Mouse (Mus musculus) heart, postnatal 0 days (tissue): ENCODE data around the gene Wars2. TPM values are rescaled to one million over a fixed set of nuclear protein-coding genes. Genes with fewer than 3 reads are reported as not detected.

Source experiments
- ATAC-seq: fragments of 200-750 bp; cut with Nextera tagmentation; 2 replicates; pipeline ENCODE4 v1.8.0; 2017; ENCODE audit warnings: low read depth, moderate number of reproducible peaks, moderate library complexity; ENCODE audit not compliant: insufficient read depth
- DNase-seq: peaks from one replicate; pipeline ENCODE4 v3.0.0-alpha.2; 2016; ENCODE audit warnings: low spot score
- H3K27ac ChIP-seq: fragments of 300-500 bp; sonication (generic); 2 replicates; pipeline ENCODE4 v1.5.1; 2014; ENCODE audit warnings: low read depth, mild to moderate bottlenecking
- H3K27me3 ChIP-seq: fragments of 300-500 bp; sonication (generic); 2 replicates; pipeline ENCODE4 v1.6.1; 2014; ENCODE audit warnings: low read length, mixed read lengths; ENCODE audit not compliant: control insufficient read depth, insufficient read depth
- H3K36me3 ChIP-seq: fragments of 300-500 bp; sonication (generic); replicated peaks from 2 replicates; pipeline ENCODE4 v1.6.1; 2014; ENCODE audit warnings: low read length, mixed read lengths; ENCODE audit not compliant: control insufficient read depth, insufficient read depth
- H3K4me1 ChIP-seq: fragments of 300-500 bp; sonication (generic); 2 replicates; pipeline ENCODE4 v1.6.1; 2014; ENCODE audit warnings: antibody characterized with exemption; ENCODE audit not compliant: control insufficient read depth, insufficient read depth
- H3K4me2 ChIP-seq: fragments of 300-500 bp; sonication (generic); 2 replicates; pipeline ENCODE4 v1.6.1; 2014; ENCODE audit warnings: low read depth, mild to moderate bottlenecking, low read length, moderate library complexity
- H3K4me3 ChIP-seq: fragments of 300-500 bp; sonication (generic); 2 replicates; pipeline ENCODE4 v1.5.1; 2014; ENCODE audit warnings: low read depth, low read length
- H3K9ac ChIP-seq: fragments of 300-500 bp; sonication (generic); replicated peaks from 2 replicates; pipeline ENCODE4 v1.6.1; 2014; ENCODE audit warnings: low read depth, low read length, mixed read lengths
- H3K9me3 ChIP-seq: fragments of 300-500 bp; sonication (generic); replicated peaks from 2 replicates; pipeline ENCODE4 v1.6.1; 2016; ENCODE audit warnings: low read length; ENCODE audit not compliant: control insufficient read depth
- CTCF ChIP-seq: IDR thresholded peaks from 2 replicates; pipeline ENCODE4 v1.5.1; 2016; ENCODE audit warnings: antibody characterized with exemption, control low read depth, low read depth
- EP300 ChIP-seq: IDR thresholded peaks from 2 replicates; pipeline ENCODE4 v1.6.1; 2016; ENCODE audit warnings: antibody characterized with exemption, low read depth
- WGBS: fragments of 180-500 bp; shearing (Covaris S2); extraction: QIAGEN DNeasy Blood & Tissue Kit; methylation state at CpG from one replicate; pipeline ENCODE4 v1.1.7; 2014; 5-methylcytosine and 5-hydroxymethylcytosine counted together
- polyA plus RNA-seq: library from polyadenylated mRNA; unstranded; fragments of >200 nt; fragmentation: Nextera tagmentation; extraction: Ambion mirVana; gene quantifications from 2 replicates; pipeline ENCODE4 v1.2.1, GENCODE M21; 2015
- total RNA-seq: library from RNA; depleted of rRNA; stranded (reverse); fragments of >200 nt; gene quantifications from 2 replicates; pipeline ENCODE4 v1.2.3, GENCODE M21; 2014; ENCODE audit warnings: low replicate concordance

The Wars2 gene
- total and polyA plus RNA-seq, 2 experiments from 2014 or later, result 6.0 to 6.5 TPM

- H3K9me3 ChIP-seq, result no peaks in the 10 kb centered on the region
- WGBS, result 35% methylated on average over 2 of the region's 2 CpGs
- no peak overlapping the region for H3K4me2 ChIP-seq
- H3K9ac ChIP-seq, result no peak overlapping the region
- no peaks in the 10 kb centered on the region for H3K4me1 ChIP-seq
- no peaks in the 10 kb centered on the region for H3K36me3 ChIP-seq
- DNase-seq (no peak), ATAC-seq (no peak)
- no peak overlapping the region for H3K27ac ChIP-seq
- no peaks in the 10 kb centered on the region for H3K27me3 ChIP-seq
- TF ChIP-seq CTCF (no peak), EP300 (no peak)
- H3K4me3 ChIP-seq, result no peak overlapping the region
Measured at GRCm38 (mm10) chr3:99120942-99121341, 19.9 kb upstream of the Wars2 start.

- TF ChIP-seq CTCF, result no peak
- TF ChIP-seq EP300, result no peak
- ATAC-seq (no peak), DNase-seq (no peak)
- H3K36me3 ChIP-seq, result no peaks in the 10 kb centered on the region
- no peak overlapping the region for H3K27ac ChIP-seq
- H3K9ac ChIP-seq, result no peak overlapping the region
- no peaks in the 10 kb centered on the region for H3K9me3 ChIP-seq
- H3K27me3 ChIP-seq, result no peaks in the 10 kb centered on the region
- H3K4me2 ChIP-seq, result no peak overlapping the region
- H3K4me3 ChIP-seq, result no peak overlapping the region
- H3K4me1 ChIP-seq, result no peaks in the 10 kb centered on the region
- WGBS, result 80% methylated on average over 1 of the region's 1 CpGs
Measured at GRCm38 (mm10) chr3:99130521-99130920, 10.3 kb upstream of the Wars2 start.

GRCm38 (mm10) chr3:99131973-99132372 is 8.9 kb upstream of the Wars2 start:
- no peak overlapping the region for H3K9ac ChIP-seq
- H3K9me3 ChIP-seq, result no peaks in the 10 kb centered on the region
- no peaks in the 10 kb centered on the region for H3K27me3 ChIP-seq
- no peak overlapping the region for H3K4me3 ChIP-seq
- H3K36me3 ChIP-seq, result no peaks in the 10 kb centered on the region
- no peaks in the 10 kb centered on the region for H3K4me1 ChIP-seq
- DNase-seq (no peak), ATAC-seq (no peak)
- no peak overlapping the region for H3K27ac ChIP-seq
- H3K4me2 ChIP-seq, result no peak overlapping the region
- 63% methylated on average over 4 of the region's 4 CpGs for WGBS
- TF ChIP-seq EP300 (no peak), CTCF (no peak)

- DNase-seq, result no peak
- H3K4me2 ChIP-seq, result no peak overlapping the region
- TF ChIP-seq EP300 (no peak), CTCF (no peak)
- no peak overlapping the region for H3K9ac ChIP-seq
- no peaks in the 10 kb centered on the region for H3K4me1 ChIP-seq
- H3K27me3 ChIP-seq, result no peaks in the 10 kb centered on the region
- H3K27ac ChIP-seq, result no peak overlapping the region
- 81% methylated on average over 4 of the region's 4 CpGs for WGBS
- no peaks in the 10 kb centered on the region for H3K36me3 ChIP-seq
- no peak for ATAC-seq
- H3K4me3 ChIP-seq, result no peak overlapping the region
- H3K9me3 ChIP-seq, result no peaks in the 10 kb centered on the region
Measured at GRCm38 (mm10) chr3:99133913-99134312, 7.0 kb upstream of the Wars2 start.

GRCm38 (mm10) chr3:99147886-99148285 is 7.0 kb downstream of the Wars2 start:
- H3K27ac ChIP-seq, result no peak overlapping the region
- 59% methylated on average over 3 of the region's 3 CpGs for WGBS
- ATAC-seq (no peak), DNase-seq (no peak)
- no peaks in the 10 kb centered on the region for H3K36me3 ChIP-seq
- TF ChIP-seq EP300 (no peak), CTCF (no peak)
- no peaks in the 10 kb centered on the region for H3K9me3 ChIP-seq
- no peaks in the 10 kb centered on the region for H3K4me1 ChIP-seq
- no peak overlapping the region for H3K4me2 ChIP-seq
- no peak overlapping the region for H3K4me3 ChIP-seq
- H3K9ac ChIP-seq, result no peak overlapping the region
- no peaks in the 10 kb centered on the region for H3K27me3 ChIP-seq

GRCm38 (mm10) chr3:99149035-99149434 is 8.2 kb downstream of the Wars2 start:
- Histone ChIP-seq H3K4me2 (no peak overlapping the region), H3K4me1 (no peaks in the 10 kb centered on the region), H3K9ac (no peak overlapping the region), H3K36me3 (no peaks in the 10 kb centered on the region), H3K4me3 (no peak overlapping the region), H3K27ac (no peak overlapping the region), H3K9me3 (no peaks in the 10 kb centered on the region), H3K27me3 (no peaks in the 10 kb centered on the region)
- WGBS, result 58% methylated on average over 3 of the region's 3 CpGs
- DNase-seq (no peak), ATAC-seq (no peak)
- no peak for TF ChIP-seq CTCF
